Mouse (Mus musculus) heart, embryonic 11.5 days (tissue): Measurements from ENCODE around the gene Nme7. TPM values are rescaled to one million over a fixed set of nuclear protein-coding genes. Genes with fewer than 3 reads are reported as not detected.

Experiments
- ATAC-seq: fragments of 200-750 bp; cut with Nextera tagmentation; replicated peaks from 2 replicates; pipeline ENCODE4 v1.8.0; 2017; ENCODE audit warnings: moderate library complexity; ENCODE audit not compliant: insufficient number of reproducible peaks, low FRiP score, low TSS enrichment
- H3K27ac ChIP-seq: fragments of 300-500 bp; sonication (generic); 2 replicates; pipeline ENCODE4 v1.5.1; 2014; ENCODE audit warnings: mild to moderate bottlenecking, low read depth, low read length
- H3K27me3 ChIP-seq: fragments of 300-500 bp; sonication (generic); 2 replicates; pipeline ENCODE4 v1.6.1; 2014; ENCODE audit warnings: mild to moderate bottlenecking, low read length, mixed read lengths; ENCODE audit not compliant: control insufficient read depth, insufficient read depth
- H3K36me3 ChIP-seq: fragments of 300-500 bp; sonication (generic); 2 replicates; pipeline ENCODE4 v1.6.1; 2014; ENCODE audit warnings: mild to moderate bottlenecking, low read length, moderate library complexity, mixed read lengths; ENCODE audit not compliant: control insufficient read depth, insufficient read depth
- H3K4me1 ChIP-seq: fragments of 300-500 bp; sonication (generic); 2 replicates; pipeline ENCODE4 v1.6.1; 2014; ENCODE audit warnings: low read length; ENCODE audit not compliant: control insufficient read depth, insufficient read depth
- H3K4me2 ChIP-seq: fragments of 300-500 bp; sonication (generic); 2 replicates; pipeline ENCODE4 v1.6.1; 2014; ENCODE audit warnings: mild to moderate bottlenecking, moderate library complexity
- H3K4me3 ChIP-seq: fragments of 300-500 bp; sonication (generic); 2 replicates; pipeline ENCODE4 v1.5.1; 2014; ENCODE audit warnings: low read depth, low read length
- H3K9ac ChIP-seq: fragments of 300-500 bp; sonication (generic); 2 replicates; pipeline ENCODE4 v1.6.1; 2014; ENCODE audit warnings: mild to moderate bottlenecking, low read depth, low read length, moderate library complexity
- H3K9me3 ChIP-seq: fragments of 300-500 bp; sonication (generic); replicated peaks from 2 replicates; pipeline ENCODE4 v1.6.1; 2016; ENCODE audit warnings: low read length; ENCODE audit not compliant: control insufficient read depth
- WGBS: fragments of 180-500 bp; shearing (Covaris S2); extraction: QIAGEN DNeasy Blood & Tissue Kit; methylation state at CpG from one replicate; pipeline ENCODE4 v1.1.7; 2014; ENCODE audit not compliant: insufficient replicate concordance; 5-methylcytosine and 5-hydroxymethylcytosine counted together
- polyA plus RNA-seq: library from polyadenylated mRNA; unstranded; fragments of >200 nt; fragmentation: Nextera tagmentation; extraction: Ambion mirVana; gene quantifications from 2 replicates; pipeline ENCODE4 v1.2.1, GENCODE M21; 2014

Gene Nme7
- polyA plus RNA-seq, 1 experiment from 2014 or later = 22.2 TPM

DNA sequence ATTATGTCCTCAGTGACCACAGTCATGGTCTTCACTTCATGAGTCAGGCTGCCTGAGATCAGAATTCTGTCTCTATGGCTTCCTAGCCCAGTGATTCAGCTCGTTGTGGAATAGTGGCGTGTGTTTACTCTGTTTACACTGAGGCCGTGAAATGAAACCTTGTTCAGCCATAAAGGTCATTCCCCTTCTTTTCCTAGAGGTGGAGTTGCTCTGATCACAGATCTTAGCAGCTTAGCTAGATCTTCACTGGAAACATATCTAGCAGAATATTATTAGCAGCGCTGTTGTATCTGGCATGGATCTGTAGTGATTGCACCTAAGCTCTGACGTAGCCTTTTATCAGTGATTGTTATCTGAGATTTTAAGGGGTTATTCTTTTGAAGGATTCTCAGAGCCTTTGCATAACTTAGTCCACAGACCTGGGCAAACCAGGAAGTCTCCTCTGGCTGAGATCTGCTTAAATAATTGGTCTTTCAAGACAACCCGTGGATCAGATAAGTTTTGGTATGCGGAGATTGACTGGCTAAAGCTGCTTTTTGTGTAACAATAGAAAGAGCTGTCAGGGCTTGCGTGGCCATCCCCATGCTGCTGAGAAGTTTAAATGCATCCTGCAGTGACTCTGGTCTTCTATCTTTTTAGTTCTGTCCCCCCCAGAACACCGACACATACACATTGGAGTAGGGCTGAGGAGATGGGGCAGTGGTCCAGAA, 177.9 kb downstream of the Nme7 start:
- no peaks in the 10 kb centered on the region for H3K9me3 ChIP-seq
- no peak overlapping the region for H3K4me3 ChIP-seq
- WGBS = 54% methylated on average over 9 of the region's 9 CpGs
- no peak overlapping the region for H3K4me2 ChIP-seq
- H3K4me1 ChIP-seq = no peaks in the 10 kb centered on the region
- H3K27ac ChIP-seq = no peak overlapping the region
- no peak overlapping the region for H3K9ac ChIP-seq
- H3K27me3 ChIP-seq = no peaks in the 10 kb centered on the region
- H3K36me3 ChIP-seq = no peaks in the 10 kb centered on the region
- ATAC-seq = no peak

DNA sequence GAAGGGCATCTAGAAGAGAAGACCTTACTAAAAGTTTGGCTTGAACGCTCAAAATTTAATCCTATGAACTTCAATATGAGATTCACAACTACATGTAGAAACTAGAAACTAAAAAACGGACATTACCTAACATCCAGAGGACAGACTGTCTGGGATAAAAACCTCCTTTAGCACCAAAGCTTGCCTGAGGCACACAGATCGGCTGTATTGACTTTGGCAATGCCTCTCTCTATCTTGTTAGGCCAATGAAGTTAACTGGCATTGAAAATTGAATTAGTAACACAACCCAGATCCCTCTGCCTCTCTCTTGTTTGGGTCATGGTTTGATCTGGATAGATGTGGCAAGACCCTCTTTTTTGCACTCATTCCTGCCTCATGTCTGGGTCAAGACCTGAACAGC, 178.9 kb downstream of the Nme7 start:
- WGBS = 83% methylated on average over 3 of the region's 3 CpGs

GRCm38 (mm10) chr1:164483728-164484127, 179.8 kb downstream of the Nme7 start:
- no peak overlapping the region for H3K4me2 ChIP-seq
- no peak for ATAC-seq
- H3K27ac ChIP-seq = no peak overlapping the region
- no peaks in the 10 kb centered on the region for H3K36me3 ChIP-seq
- H3K4me3 ChIP-seq = no peak overlapping the region
- no peaks in the 10 kb centered on the region for H3K9me3 ChIP-seq
- H3K4me1 ChIP-seq = no peaks in the 10 kb centered on the region
- H3K27me3 ChIP-seq = no peaks in the 10 kb centered on the region
- no peak overlapping the region for H3K9ac ChIP-seq

More for the DNA sequence above, 178.9 kb downstream of the Nme7 start:
- Histone ChIP-seq H3K4me2 (no peak overlapping the region), H3K36me3 (no peaks in the 10 kb centered on the region), H3K9ac (no peak overlapping the region), H3K4me3 (no peak overlapping the region), H3K27ac (no peak overlapping the region), H3K9me3 (no peaks in the 10 kb centered on the region), H3K4me1 (no peaks in the 10 kb centered on the region), H3K27me3 (no peaks in the 10 kb centered on the region)
- no peak for ATAC-seq

Other genes with a start within 250 kb of the Nme7 start
- 0.14 TPM in 1 of 2 replicates, not detected in the other for gene Sell, start 242.1 kb upstream of the Nme7 start, polyA plus RNA-seq
- gene Selp, start 188.9 kb upstream of the Nme7 start, polyA plus RNA-seq = 0.19 and 0.21 TPM in 2 replicates
- 0.70 and 1.1 TPM in 2 replicates for gene F5, start 152.3 kb upstream of the Nme7 start, polyA plus RNA-seq
- 8.9 TPM in 2 replicates for gene Slc19a2, start 55.1 kb upstream of the Nme7 start, polyA plus RNA-seq
- gene Ccdc181, start 28.5 kb upstream of the Nme7 start, polyA plus RNA-seq = 8.4 and 9.9 TPM in 2 replicates
- 25.8 and 30.1 TPM in 2 replicates for gene Blzf1, start 3.4 kb downstream of the Nme7 start, polyA plus RNA-seq
- 235 and 350 TPM in 2 replicates for gene Atp1b1, start 154.2 kb downstream of the Nme7 start, polyA plus RNA-seq